Mouse (Mus musculus) right cerebral cortex, postnatal 25 days (tissue): ENCODE data around the gene Bcl9.

Source experiments
- DNase-seq: peaks from one replicate; pipeline ENCODE4 v3.0.0; 2022

Gene Bcl9

GRCm38 (mm10) chr3:97297553-97298432 lies at the start of gene Bcl9:
Gene Bcl9 (minus strand): TSS chr3:97297917.
- peak; percentile 83 for DNase-seq

- DNase-seq, result no peak
Observed at GRCm38 (mm10) chr3:97339193-97339576, 41.5 kb upstream of the Bcl9 start.

- peak; percentile 84 for DNase-seq
Observed at GRCm38 (mm10) chr3:97338522-97339192, 40.9 kb upstream of the Bcl9 start.

- peak; percentile 31 for DNase-seq
Observed at GRCm38 (mm10) chr3:97337306-97337705, 39.6 kb upstream of the Bcl9 start.

- no peak for DNase-seq
Observed at GRCm38 (mm10) chr3:97336331-97336730, 38.6 kb upstream of the Bcl9 start.

- DNase-seq, result no peak
Observed at GRCm38 (mm10) chr3:97334618-97335017, 36.9 kb upstream of the Bcl9 start.

- no peak for DNase-seq
Observed at GRCm38 (mm10) chr3:97332172-97332571, 34.5 kb upstream of the Bcl9 start.

GRCm38 (mm10) chr3:97327809-97328208 lies 30.1 kb upstream of the Bcl9 start:
- no peak for DNase-seq

GRCm38 (mm10) chr3:97327356-97327755 lies 29.6 kb upstream of the Bcl9 start:
- no peak for DNase-seq

GRCm38 (mm10) chr3:97325621-97326345 lies 28.1 kb upstream of the Bcl9 start:
- DNase-seq, result no peak

- no peak for DNase-seq
Observed at GRCm38 (mm10) chr3:97324046-97324445, 26.3 kb upstream of the Bcl9 start.

GRCm38 (mm10) chr3:97317302-97317701 lies 19.6 kb upstream of the Bcl9 start:
- DNase-seq, result no peak

- DNase-seq, result no peak
Observed at GRCm38 (mm10) chr3:97313431-97313830, 15.7 kb upstream of the Bcl9 start.

- peak; percentile 73 for DNase-seq
Observed at GRCm38 (mm10) chr3:97311998-97312397, 14.3 kb upstream of the Bcl9 start.

GRCm38 (mm10) chr3:97309748-97310536 lies 12.2 kb upstream of the Bcl9 start:
- DNase-seq, result peak; percentile 14

GRCm38 (mm10) chr3:97308440-97308839 lies 10.7 kb upstream of the Bcl9 start:
- DNase-seq, result no peak

GRCm38 (mm10) chr3:97305907-97306306 lies 8.2 kb upstream of the Bcl9 start:
- DNase-seq, result no peak

- DNase-seq, result no peak
Observed at GRCm38 (mm10) chr3:97301586-97301985, 3.9 kb upstream of the Bcl9 start.

GRCm38 (mm10) chr3:97300370-97300769 lies 2.7 kb upstream of the Bcl9 start:
- DNase-seq, result no peak

- no peak for DNase-seq
Observed at GRCm38 (mm10) chr3:97299885-97300284, 2.2 kb upstream of the Bcl9 start.

GRCm38 (mm10) chr3:97298856-97299465 lies 1.2 kb upstream of the Bcl9 start:
- DNase-seq, result no peak

- peak; percentile 61 for DNase-seq
Observed at GRCm38 (mm10) chr3:97296941-97297552, 670 bp downstream of the Bcl9 start.
